Mouse (Mus musculus) lung, embryonic 14.5 days (tissue): ENCODE measurements around the gene Zfp976. TPM values are rescaled to one million over a fixed set of nuclear protein-coding genes. Genes with fewer than 3 reads are reported as not detected.

Experiments
- ATAC-seq: fragments of 200-750 bp; cut with Nextera tagmentation; 2 replicates; pipeline ENCODE4 v1.8.0; 2017; ENCODE audit warnings: mild to moderate bottlenecking, moderate TSS enrichment, moderate library complexity; ENCODE audit not compliant: insufficient read depth
- DNase-seq: peaks from one replicate; pipeline ENCODE4 v3.0.0-alpha.2; 2015
- H3K27ac ChIP-seq: fragments of 300-500 bp; sonication (generic); 2 replicates; pipeline ENCODE4 v1.5.1; 2014; ENCODE audit warnings: low read depth, mild to moderate bottlenecking, moderate library complexity
- H3K27me3 ChIP-seq: fragments of 300-500 bp; sonication (generic); 2 replicates; pipeline ENCODE4 v1.6.1; 2014; ENCODE audit warnings: low read length, control low read depth; ENCODE audit not compliant: insufficient read depth
- H3K36me3 ChIP-seq: fragments of 300-500 bp; sonication (generic); 2 replicates; pipeline ENCODE4 v1.6.1; 2014; ENCODE audit warnings: control low read depth; ENCODE audit not compliant: insufficient read depth
- H3K4me1 ChIP-seq: fragments of 300-500 bp; sonication (generic); 2 replicates; pipeline ENCODE4 v1.6.1; 2014; ENCODE audit warnings: antibody characterized with exemption, control low read depth; ENCODE audit not compliant: insufficient read depth
- H3K4me2 ChIP-seq: fragments of 300-500 bp; sonication (generic); 2 replicates; pipeline ENCODE4 v1.6.1; 2014; ENCODE audit warnings: mild to moderate bottlenecking
- H3K4me3 ChIP-seq: fragments of 300-500 bp; sonication (generic); 2 replicates; pipeline ENCODE4 v1.5.1; 2014; ENCODE audit warnings: low read depth, low read length
- H3K9ac ChIP-seq: fragments of 300-500 bp; sonication (generic); 2 replicates; pipeline ENCODE4 v1.6.1; 2014
- H3K9me3 ChIP-seq: fragments of 300-500 bp; sonication (generic); 2 replicates; pipeline ENCODE4 v1.6.1; 2016; ENCODE audit warnings: low read depth, low read length, control low read depth
- CTCF ChIP-seq: IDR thresholded peaks from 2 replicates; pipeline ENCODE4 v1.5.1; 2016; ENCODE audit warnings: antibody characterized with exemption, low read depth
- WGBS: fragments of 180-500 bp; shearing (Covaris S2); extraction: QIAGEN DNeasy Blood & Tissue Kit; methylation state at CpG from one replicate; pipeline ENCODE4 v1.1.7; 2014; 5-methylcytosine and 5-hydroxymethylcytosine counted together
- microRNA-seq: library from miRNA; unstranded; fragments of <30 nt; microRNA quantifications from one replicate; pipeline ENCODE4, GENCODE M21; 2016; ENCODE audit warnings: borderline number of aligned reads
- polyA plus RNA-seq: library from polyadenylated mRNA; unstranded; fragments of >200 nt; fragmentation: Nextera tagmentation; extraction: Ambion mirVana; gene quantifications from 2 replicates; pipeline ENCODE4 v1.2.1, GENCODE M21; 2014

The Zfp976 gene
- polyA plus RNA-seq, 1 experiment from 2014 or later, result 2.7 TPM

DNA sequence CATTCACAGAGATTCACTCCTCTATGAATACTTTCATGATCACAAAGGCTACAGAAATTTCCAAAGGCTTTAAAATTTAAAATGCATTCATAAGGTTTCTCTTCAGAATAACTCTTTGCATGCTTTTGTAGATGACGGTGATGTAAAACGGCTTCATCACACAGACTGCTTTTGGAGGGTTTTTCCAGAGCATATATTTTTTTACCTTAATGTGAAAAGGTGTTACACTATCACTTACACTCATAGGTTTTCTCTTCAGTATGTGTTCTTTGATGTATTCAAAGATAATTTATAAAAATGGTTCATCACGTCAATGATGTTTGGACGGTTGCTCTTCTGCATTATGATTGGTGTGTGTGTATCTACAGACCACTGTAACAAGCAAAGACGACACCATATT is 63.9 kb downstream of the Zfp976 start, which contains the start of gene Gm21028:
TSS of gene Gm21028 (minus strand) at position 101 of the 400 bp plus-strand sequence.
- no peaks in the 10 kb centered on the region for H3K36me3 ChIP-seq
- H3K27ac ChIP-seq, result no peak within 1 kb of the TSS
- no peak for TF ChIP-seq CTCF
- no peak within 1 kb of the TSS for H3K9ac ChIP-seq
- H3K27me3 ChIP-seq, result no peaks in the 10 kb centered on the region
- no peak within 1 kb of the TSS for H3K4me2 ChIP-seq
- peaks cover 42% of the 10 kb centered on the region for H3K9me3 ChIP-seq
- H3K4me3 ChIP-seq, result no peak within 1 kb of the TSS
- WGBS, result 95% methylated on average over 5 of the region's 5 CpGs
- DNase-seq (no peak), ATAC-seq (no peak)
- H3K4me1 ChIP-seq, result no peaks in the 10 kb centered on the region

Small RNAs within 50 kb of the gene (microRNA-seq; reads per million reads assigned to microRNA genes)
- gene Gm24938, result not detected

Other genes with a start within 250 kb of the Zfp976 start
- not detected in 2 replicates for gene 4933421I07Rik, start 194.5 kb downstream of the Zfp976 start, polyA plus RNA-seq
- 11.6 and 12.2 TPM in 2 replicates for gene Zfp141, start 136.8 kb downstream of the Zfp976 start, polyA plus RNA-seq
- gene Gm21028, start 64.0 kb downstream of the Zfp976 start, polyA plus RNA-seq, result not detected in 2 replicates
- 1.6 and 4.0 TPM in 2 replicates for gene Zfp977, start 50.0 kb downstream of the Zfp976 start, polyA plus RNA-seq
- 8.8 and 10.4 TPM in 2 replicates for gene Zfp975, start 50.2 kb upstream of the Zfp976 start, polyA plus RNA-seq
- not detected in 2 replicates for gene Gm17067, start 84.4 kb upstream of the Zfp976 start, polyA plus RNA-seq
- gene Vmn2r62, start 150.9 kb upstream of the Zfp976 start, polyA plus RNA-seq, result not detected in 2 replicates
- gene Gm2381, start 224.6 kb upstream of the Zfp976 start, polyA plus RNA-seq, result not detected in 2 replicates